Mouse (Mus musculus) frontal cortex, adult (tissue): ENCODE results near the gene Dgkq.

Experiments
- ATAC-seq: cut with Nextera tagmentation; 2 replicates; pipeline ENCODE4 v1.9.2; 2017; ENCODE audit warnings: mild to moderate bottlenecking, moderate library complexity, mixed read lengths; ENCODE audit not compliant: low TSS enrichment

The Dgkq gene

GRCm38 (mm10) chr5:108602537-108602936 is 66.9 kb downstream of the Dgkq start:
- peak; percentile 98 for ATAC-seq

- no peak for ATAC-seq
Observed at GRCm38 (mm10) chr5:108599923-108600322, 69.5 kb downstream of the Dgkq start.
